Mouse (Mus musculus) hindbrain, embryonic 12.5 days (tissue): ENCODE results near the gene Ccnd2. TPM values are rescaled to one million over a fixed set of nuclear protein-coding genes. Genes with fewer than 3 reads are reported as not detected.

ENCODE experiments used
- ATAC-seq: fragments of 200-750 bp; cut with Nextera tagmentation; 2 replicates; pipeline ENCODE4 v1.8.0; 2017; ENCODE audit warnings: moderate TSS enrichment; ENCODE audit not compliant: low FRiP score
- H3K27ac ChIP-seq: fragments of 300-500 bp; sonication (generic); 2 replicates; pipeline ENCODE4 v1.5.1; 2016; ENCODE audit warnings: mild to moderate bottlenecking
- H3K27me3 ChIP-seq: fragments of 300-500 bp; sonication (generic); 2 replicates; pipeline ENCODE4 v1.6.1; 2016; ENCODE audit warnings: mild to moderate bottlenecking
- H3K36me3 ChIP-seq: fragments of 300-500 bp; sonication (generic); 2 replicates; pipeline ENCODE4 v1.6.1; 2016; ENCODE audit warnings: mild to moderate bottlenecking
- H3K4me1 ChIP-seq: fragments of 300-500 bp; sonication (generic); 2 replicates; pipeline ENCODE4 v1.6.1; 2016
- H3K4me2 ChIP-seq: fragments of 300-500 bp; sonication (generic); replicated peaks from 2 replicates; pipeline ENCODE4 v1.6.1; 2016; ENCODE audit warnings: mild to moderate bottlenecking
- H3K4me3 ChIP-seq: fragments of 300-500 bp; sonication (generic); 2 replicates; pipeline ENCODE4 v1.5.1; 2016; ENCODE audit warnings: mild to moderate bottlenecking
- H3K9ac ChIP-seq: fragments of 300-500 bp; sonication (generic); 2 replicates; pipeline ENCODE4 v1.6.1; 2016; ENCODE audit warnings: mild to moderate bottlenecking, moderate library complexity
- H3K9me3 ChIP-seq: fragments of 300-500 bp; sonication (generic); replicated peaks from 2 replicates; pipeline ENCODE4 v1.6.1; 2016; ENCODE audit warnings: mild to moderate bottlenecking
- WGBS: fragments of 180-500 bp; shearing (Covaris S2); methylation state at CpG from one replicate; pipeline ENCODE4 v1.1.7; 2016; 5-methylcytosine and 5-hydroxymethylcytosine counted together
- polyA plus RNA-seq: library from polyadenylated mRNA; unstranded; fragments of >200 nt; fragmentation: Nextera tagmentation; extraction: Ambion mirVana; gene quantifications from 2 replicates; pipeline ENCODE4 v1.2.1, GENCODE M21; 2016

Ccnd2 gene
- polyA plus RNA-seq, 1 experiment from 2014 or later = 565 TPM

DNA sequence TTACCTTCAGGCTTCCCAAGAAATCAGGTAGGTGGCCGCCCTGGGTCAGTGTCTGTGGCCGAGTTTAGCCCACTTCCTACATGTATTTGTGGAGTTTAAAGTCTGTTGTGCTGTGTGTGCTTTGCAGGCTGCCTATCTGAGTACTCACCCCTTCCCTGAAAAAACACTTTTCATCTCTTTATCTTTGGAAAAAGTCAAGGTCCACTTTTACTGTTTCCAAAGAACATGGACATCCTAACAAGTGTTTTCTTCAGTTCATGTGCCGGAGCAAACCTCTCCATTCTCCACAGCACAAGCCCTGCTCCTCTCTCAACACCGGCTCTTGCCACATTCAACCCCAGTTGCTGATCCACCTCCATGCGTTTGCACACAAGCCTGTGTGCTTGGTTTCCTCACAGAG is 29.0 kb downstream of the Ccnd2 start:
- Histone ChIP-seq H3K36me3 (peaks cover 7% of the 10 kb centered on the region; the same call in 1 of the 2 replicates), H3K4me1 (no peaks in the 10 kb centered on the region), H3K9ac (no peak overlapping the region), H3K9me3 (no peaks in the 10 kb centered on the region), H3K4me3 (no peak overlapping the region), H3K27ac (no peak overlapping the region), H3K27me3 (no peaks in the 10 kb centered on the region), H3K4me2 (no peak overlapping the region)
- WGBS = 87% methylated on average over 5 of the region's 5 CpGs
- no peak for ATAC-seq

DNA sequence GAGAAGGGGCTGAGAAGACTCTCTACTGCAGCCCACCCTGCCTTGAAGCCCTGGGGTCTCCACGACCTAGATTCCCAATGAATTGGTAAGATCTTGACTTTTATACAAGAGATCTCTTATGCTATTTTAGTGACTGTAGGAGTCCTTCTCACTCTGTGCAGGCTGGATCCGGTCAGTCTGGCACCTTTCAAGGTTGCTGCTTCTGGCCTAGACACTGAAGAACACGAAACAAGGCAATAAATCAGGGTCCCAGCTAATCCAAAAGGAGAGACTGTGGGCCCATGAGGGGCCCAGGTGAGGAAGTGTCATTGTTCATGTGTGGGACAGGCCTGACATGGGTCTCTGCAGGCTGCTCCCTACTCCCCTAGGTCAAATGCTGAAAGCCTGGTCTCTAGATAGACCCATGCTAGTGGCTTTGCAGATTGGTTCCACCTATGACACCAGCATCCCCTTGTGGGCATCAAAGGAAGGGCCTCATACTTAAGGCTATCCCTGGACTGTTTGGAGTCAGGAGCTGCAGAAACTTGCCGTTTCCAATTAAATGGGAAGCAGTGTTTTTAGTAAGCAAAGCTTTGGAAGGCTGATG is 29.7 kb downstream of the Ccnd2 start:
- no peak overlapping the region for H3K4me3 ChIP-seq
- peaks cover under 1% of the 10 kb centered on the region; the same call in 1 of the 2 replicates for H3K36me3 ChIP-seq
- WGBS = 79% methylated on average over 4 of the region's 4 CpGs
- H3K9me3 ChIP-seq = no peaks in the 10 kb centered on the region
- no peak for ATAC-seq
- no peak overlapping the region for H3K27ac ChIP-seq
- no peak overlapping the region for H3K4me2 ChIP-seq
- no peaks in the 10 kb centered on the region for H3K27me3 ChIP-seq
- H3K4me1 ChIP-seq = no peaks in the 10 kb centered on the region
- no peak overlapping the region for H3K9ac ChIP-seq

DNA sequence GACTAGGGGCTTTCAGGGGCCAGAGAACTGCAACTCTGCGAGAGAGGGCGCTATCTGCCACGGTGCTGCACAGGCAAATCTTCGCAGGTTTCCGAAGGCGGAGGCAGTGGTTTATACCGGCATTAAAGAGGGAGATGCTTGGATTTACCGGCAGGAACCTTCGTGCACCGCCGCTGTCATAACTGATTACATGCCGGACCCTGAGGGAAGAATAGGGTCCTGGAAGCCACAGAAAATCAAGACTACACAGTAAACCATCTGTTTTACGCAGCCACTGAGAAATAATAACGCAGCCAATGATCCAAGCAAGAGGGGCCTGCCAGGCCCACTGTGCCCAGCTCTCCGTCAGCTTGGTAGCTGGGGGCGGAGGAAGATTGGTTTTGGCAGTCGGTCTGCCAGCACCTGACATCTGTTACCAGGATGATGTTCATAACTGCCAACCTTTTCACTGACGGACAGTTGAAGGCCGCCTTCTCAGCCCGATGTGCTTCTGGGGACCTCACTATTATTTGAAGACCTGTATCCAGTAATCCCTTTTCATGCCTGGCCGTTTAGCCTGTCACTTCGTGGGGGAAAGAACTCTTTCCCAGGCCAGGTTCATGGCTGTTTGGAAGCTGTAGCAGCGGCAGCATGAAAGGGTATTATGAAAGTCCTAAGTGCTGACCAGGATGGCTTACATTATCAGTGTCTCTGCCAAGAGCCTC is 37.1 kb downstream of the Ccnd2 start:
- no peak; the same call in 1 of the 2 replicates for ATAC-seq
- Histone ChIP-seq H3K4me2 (no peak overlapping the region), H3K4me3 (no peak overlapping the region), H3K9me3 (no peaks in the 10 kb centered on the region), H3K27me3 (no peaks in the 10 kb centered on the region), H3K27ac (no peak overlapping the region), H3K9ac (no peak overlapping the region), H3K4me1 (no peaks in the 10 kb centered on the region), H3K36me3 (no peaks in the 10 kb centered on the region)
- 66% methylated on average over 23 of the region's 23 CpGs for WGBS

DNA sequence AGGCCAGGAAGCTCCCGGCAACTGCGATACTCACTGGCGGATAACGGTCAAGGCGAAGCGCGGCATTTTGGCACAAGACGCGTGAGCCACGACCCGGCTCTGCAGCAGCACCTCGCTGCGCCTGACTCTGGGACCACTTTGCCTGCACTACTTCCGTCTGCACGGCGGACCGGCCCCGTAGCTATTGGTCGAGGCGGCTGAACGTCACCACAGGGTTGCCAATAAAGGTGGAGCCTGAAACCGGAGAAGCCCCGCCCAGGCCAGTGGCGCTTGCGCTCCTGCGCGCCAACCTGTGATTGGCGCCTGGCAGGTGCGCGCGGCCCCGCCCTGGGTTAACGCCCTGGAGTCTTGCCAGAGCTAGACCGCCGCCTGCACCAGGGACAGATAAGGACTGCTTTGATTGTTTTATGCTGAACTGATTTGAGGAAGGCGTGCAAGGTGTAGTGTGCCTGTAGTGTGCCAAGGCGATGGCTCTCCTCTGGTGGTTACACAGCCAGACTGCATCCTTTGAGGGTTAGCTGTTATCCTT is 42.5 kb downstream of the Ccnd2 start, which contains the start of gene Tigar:
Tigar (minus strand) TSS at position 156 of the 529 bp plus-strand sequence.
- Histone ChIP-seq H3K4me3 (peak within 1 kb of the TSS; percentile 48), H3K4me2 (peak within 1 kb of the TSS; percentile 87), H3K4me1 (peaks cover 8% of the 10 kb centered on the region), H3K36me3 (no peaks in the 10 kb centered on the region), H3K9me3 (no peaks in the 10 kb centered on the region), H3K27me3 (no peaks in the 10 kb centered on the region), H3K9ac (peak within 1 kb of the TSS; percentile 60), H3K27ac (no peak within 1 kb of the TSS)
- peak; percentile 100 for ATAC-seq
- WGBS = under 1% methylated on average over 37 of the region's 37 CpGs

DNA sequence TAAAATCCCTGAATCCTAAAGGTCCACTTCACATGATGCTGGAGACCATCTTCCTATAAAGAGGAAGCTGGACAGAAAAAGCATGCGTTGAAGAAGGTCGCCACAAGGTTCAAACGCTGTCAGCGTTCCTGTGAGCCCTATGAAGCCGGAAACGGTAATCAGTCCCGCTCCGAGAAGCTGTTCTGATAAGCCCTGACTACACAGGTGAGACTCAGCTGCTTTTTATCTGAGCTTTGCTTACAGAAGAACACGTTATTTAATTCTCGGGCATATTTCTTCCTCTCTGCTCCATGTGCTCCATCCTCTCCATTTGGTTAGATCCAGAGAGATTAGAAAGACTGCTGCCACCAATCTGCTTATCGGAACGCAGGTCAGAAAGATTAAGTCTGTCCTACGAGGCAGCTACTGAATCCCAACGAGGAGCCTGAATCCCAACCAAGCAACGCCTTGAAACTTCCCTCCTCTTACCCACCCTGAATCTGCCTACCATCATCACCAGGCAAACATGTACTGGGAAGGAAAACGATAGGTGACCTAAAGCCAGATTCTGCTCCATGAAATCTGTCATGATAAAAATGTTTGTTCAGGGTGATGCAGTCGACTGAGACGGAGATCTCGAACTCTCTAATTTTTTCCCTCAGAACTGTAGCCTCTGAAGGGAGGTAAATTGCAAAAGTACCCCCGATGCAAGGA is 43.5 kb downstream of the Ccnd2 start:
- Histone ChIP-seq H3K9me3 (no peaks in the 10 kb centered on the region), H3K4me1 (peaks cover 8% of the 10 kb centered on the region), H3K4me3 (peak overlapping the region; percentile 48), H3K27ac (no peak overlapping the region), H3K27me3 (no peaks in the 10 kb centered on the region), H3K4me2 (peak overlapping the region; percentile 87), H3K36me3 (no peaks in the 10 kb centered on the region), H3K9ac (peak overlapping the region; percentile 60)
- 48% methylated on average over 20 of the region's 20 CpGs for WGBS
- ATAC-seq = no peak

DNA sequence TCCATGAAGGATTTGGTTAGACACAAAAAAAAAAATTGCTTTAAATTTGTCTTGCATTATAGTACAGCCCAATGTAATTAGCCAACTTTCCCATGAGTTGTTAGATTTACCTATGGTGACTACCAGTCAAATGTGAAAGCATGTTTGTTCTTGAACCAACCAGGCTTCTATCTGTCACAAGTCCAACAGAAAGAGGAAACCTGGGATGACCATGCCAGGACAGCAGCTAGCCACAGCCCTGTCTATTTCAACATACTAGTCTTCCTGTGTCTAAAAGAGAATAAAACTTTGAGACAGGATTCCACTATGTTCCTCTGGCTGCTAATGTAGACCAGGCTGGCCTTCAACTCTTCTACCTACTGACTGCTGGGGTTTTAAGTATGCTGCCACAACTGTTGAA is 44.6 kb downstream of the Ccnd2 start:
- Histone ChIP-seq H3K9me3 (no peaks in the 10 kb centered on the region), H3K4me1 (peaks cover 8% of the 10 kb centered on the region), H3K27ac (no peak overlapping the region), H3K27me3 (no peaks in the 10 kb centered on the region), H3K9ac (no peak overlapping the region), H3K4me2 (no peak overlapping the region), H3K4me3 (no peak overlapping the region), H3K36me3 (no peaks in the 10 kb centered on the region)
- no peak for ATAC-seq

DNA sequence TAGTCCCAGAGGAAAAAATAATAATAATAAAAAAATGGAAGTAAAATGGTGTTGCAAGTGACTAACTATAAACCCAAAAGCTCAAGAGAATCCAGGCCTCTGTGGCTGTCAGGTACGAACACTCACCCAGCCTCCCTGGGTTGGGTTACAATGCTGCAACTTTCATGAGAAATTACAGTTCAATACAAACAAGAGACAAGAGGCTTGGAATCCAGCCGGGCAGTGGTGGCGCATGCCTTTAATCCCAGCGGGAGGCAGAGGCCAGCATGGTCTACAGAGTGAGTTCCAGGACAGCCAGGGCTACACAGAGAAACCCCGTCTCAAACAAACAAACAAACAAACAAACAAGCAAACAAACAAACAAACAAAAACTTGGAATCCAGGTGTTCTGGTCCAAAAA is 45.3 kb downstream of the Ccnd2 start:
- no peak for ATAC-seq
- Histone ChIP-seq H3K9ac (no peak overlapping the region), H3K27ac (no peak overlapping the region), H3K36me3 (no peaks in the 10 kb centered on the region), H3K4me1 (peaks cover 8% of the 10 kb centered on the region), H3K27me3 (no peaks in the 10 kb centered on the region), H3K4me2 (no peak overlapping the region), H3K9me3 (no peaks in the 10 kb centered on the region), H3K4me3 (no peak overlapping the region)
- WGBS = 44% methylated on average over 5 of the region's 5 CpGs

DNA sequence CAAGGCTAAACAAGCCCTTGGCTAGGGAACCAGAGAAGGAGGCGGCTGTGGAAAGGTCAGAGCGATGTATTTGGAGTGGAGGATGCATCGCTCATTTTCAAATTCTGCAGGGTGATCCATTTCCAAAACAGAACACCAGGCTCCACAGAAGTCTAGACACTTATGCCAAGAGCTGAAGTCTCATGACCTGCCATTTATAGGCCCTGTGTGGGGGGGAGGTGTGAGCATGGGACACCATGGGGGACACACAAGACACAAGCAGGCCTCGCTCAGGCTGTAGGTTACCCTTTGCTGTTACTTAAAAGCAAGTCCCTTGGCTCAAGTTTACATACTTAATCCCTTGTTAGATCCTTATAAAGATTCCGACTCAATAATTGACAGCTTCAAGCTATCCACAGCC is 45.8 kb downstream of the Ccnd2 start:
- Histone ChIP-seq H3K4me3 (no peak overlapping the region), H3K4me1 (peaks cover 8% of the 10 kb centered on the region), H3K27me3 (no peaks in the 10 kb centered on the region), H3K9me3 (no peaks in the 10 kb centered on the region), H3K9ac (no peak overlapping the region), H3K36me3 (peaks cover 2% of the 10 kb centered on the region; the same call in 1 of the 2 replicates), H3K4me2 (no peak overlapping the region), H3K27ac (no peak overlapping the region)
- whole genome bisulfite sequencing = 88% methylated on average over 5 of the region's 5 CpGs
- no peak for ATAC-seq

DNA sequence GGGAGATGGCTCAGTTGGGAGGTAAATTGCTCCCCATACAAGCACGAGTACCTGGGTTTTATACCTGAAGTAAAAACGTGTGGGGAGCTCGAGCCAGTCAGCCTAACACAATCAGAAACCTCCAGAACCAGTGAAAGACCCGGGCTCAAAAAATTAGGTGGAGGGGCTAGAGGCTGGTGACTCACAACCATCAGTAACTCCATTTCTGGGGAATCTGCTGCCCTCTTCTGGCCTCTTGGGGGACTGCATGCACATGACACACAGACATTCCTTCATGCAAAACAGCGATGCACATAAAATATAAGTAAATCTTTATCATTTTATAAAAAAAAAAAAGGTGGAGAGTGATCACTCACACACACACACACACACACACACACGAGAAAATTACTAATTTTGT is 46.9 kb downstream of the Ccnd2 start:
- no peaks in the 10 kb centered on the region for H3K9me3 ChIP-seq
- H3K4me3 ChIP-seq = no peak overlapping the region
- no peak overlapping the region for H3K27ac ChIP-seq
- no peak for ATAC-seq
- peaks cover 8% of the 10 kb centered on the region for H3K4me1 ChIP-seq
- peaks cover 10% of the 10 kb centered on the region for H3K36me3 ChIP-seq
- no peaks in the 10 kb centered on the region for H3K27me3 ChIP-seq
- no peak overlapping the region for H3K4me2 ChIP-seq
- no peak overlapping the region for H3K9ac ChIP-seq
- WGBS = 70% methylated on average over 6 of the region's 6 CpGs

DNA sequence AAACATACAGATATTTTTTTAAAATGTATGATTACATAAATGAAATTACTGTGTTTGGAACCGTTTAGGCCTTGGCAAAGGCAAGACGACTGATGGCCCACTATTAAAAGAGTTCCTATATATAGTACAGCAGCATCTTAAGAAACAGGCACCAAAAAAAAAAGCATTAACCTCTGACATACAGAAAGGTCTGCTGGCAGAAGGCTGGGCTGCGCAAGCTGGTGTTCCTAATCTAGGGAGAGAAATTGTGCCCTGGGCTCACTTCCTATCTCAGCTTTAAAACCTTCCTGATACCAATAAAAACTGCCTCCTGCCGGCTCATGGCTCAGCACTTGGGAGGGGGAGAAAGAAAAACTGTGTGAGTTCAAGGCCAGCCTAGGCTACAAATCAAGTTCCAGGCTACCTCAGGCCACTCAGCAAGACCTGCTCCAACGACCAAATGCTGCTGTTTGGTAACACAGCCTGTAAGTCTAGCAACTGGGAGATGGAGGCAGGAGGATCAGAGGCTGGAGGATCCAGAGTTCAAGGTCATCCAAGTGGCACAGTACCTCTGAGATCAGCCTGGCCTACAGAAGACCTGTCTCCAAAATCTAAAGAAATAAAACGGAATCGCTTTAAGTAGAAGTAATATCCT is 47.5 kb downstream of the Ccnd2 start:
- H3K27me3 ChIP-seq = no peaks in the 10 kb centered on the region
- no peak overlapping the region for H3K27ac ChIP-seq
- H3K9ac ChIP-seq = no peak overlapping the region
- WGBS = 90% methylated on average over 7 of the region's 7 CpGs
- H3K36me3 ChIP-seq = peaks cover 10% of the 10 kb centered on the region
- peaks cover 8% of the 10 kb centered on the region for H3K4me1 ChIP-seq
- no peak overlapping the region for H3K4me2 ChIP-seq
- no peak overlapping the region for H3K4me3 ChIP-seq
- no peaks in the 10 kb centered on the region for H3K9me3 ChIP-seq
- no peak for ATAC-seq

DNA sequence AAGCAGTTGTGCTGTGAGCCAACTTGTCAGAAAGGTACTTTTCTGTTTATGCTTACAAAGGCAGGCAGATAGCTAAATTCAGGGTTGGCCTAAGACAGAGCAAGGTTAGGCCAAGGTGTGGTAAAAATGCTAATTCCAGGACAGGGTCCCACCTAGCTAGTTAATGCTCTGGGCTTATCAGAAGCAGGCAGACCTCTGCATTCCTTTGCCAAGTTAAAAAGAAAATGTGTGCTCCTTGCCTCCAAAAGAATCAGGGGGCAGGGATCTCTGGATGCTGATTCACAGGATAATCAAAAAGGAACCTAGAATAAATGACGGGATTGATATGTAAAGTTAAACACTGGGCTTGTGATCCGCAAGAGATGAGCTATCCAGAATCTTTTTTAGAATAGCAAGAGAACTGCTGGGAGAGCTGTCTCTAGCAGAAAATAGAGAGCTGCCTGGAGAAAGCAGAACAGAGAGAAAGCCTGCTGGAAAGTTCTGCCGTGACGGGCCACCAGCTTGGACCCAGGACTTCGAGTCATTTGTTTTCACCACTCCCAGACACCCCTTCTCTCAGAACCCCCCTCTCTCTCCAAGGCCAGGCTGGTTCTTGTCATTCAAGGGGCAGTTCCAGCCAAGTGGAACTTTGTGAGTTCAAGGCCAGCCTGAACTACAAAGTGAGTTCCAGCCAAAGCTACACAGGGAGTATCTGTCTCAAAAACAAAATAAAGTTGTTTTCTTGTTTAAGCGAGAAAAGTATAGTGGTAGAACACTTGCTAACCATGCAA is 48.3 kb downstream of the Ccnd2 start:
- Histone ChIP-seq H3K27me3 (no peaks in the 10 kb centered on the region), H3K4me1 (peaks cover 5% of the 10 kb centered on the region), H3K4me3 (no peak overlapping the region), H3K9me3 (no peaks in the 10 kb centered on the region), H3K36me3 (peaks cover 10% of the 10 kb centered on the region), H3K9ac (no peak overlapping the region), H3K4me2 (no peak overlapping the region), H3K27ac (no peak overlapping the region)
- 94% methylated on average over 6 of the region's 6 CpGs for WGBS
- no peak for ATAC-seq
